Mouse (Mus musculus): ENCODE data around the gene Pcbp2.

DNA sequence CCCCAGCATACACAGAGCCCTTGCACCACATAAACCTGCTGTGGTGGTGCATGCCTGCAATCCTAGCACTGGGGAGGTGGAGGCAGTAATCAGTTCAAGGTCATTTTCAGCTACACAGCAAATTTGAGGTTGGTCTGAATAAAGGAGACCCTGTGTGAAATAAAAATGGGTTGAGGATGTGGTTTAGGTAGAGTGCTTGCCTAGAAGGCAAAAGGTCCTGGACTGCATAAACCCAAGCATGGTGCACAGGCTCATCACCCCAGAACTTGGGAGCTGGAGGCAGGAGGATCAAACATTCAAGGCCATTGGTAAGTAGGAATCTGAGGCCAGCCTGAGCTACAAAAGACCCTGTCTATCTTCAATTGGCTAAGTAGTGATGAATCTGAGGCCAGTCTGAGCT lies 37.2 kb downstream of the Pcbp2 start:
- TF ChIP-seq CTCF (IDR thresholded peaks at IDR 0.05) (no peak), EP300 (IDR thresholded peaks at IDR 0.05) (no peak)

Measured in lung, postnatal 0 days (tissue).